Mouse (Mus musculus): Measurements from ENCODE around the gene Pttg1ip. TPM values are rescaled to one million over a fixed set of nuclear protein-coding genes. Genes with fewer than 3 reads are reported as not detected.
A peak's percentile ranks its signal among the peaks of the same experiment; 100 is the strongest.

Pttg1ip gene
- total RNA-seq (2021), result 10 to 100 TPM; 76.9 to 77.5 TPM
- long read RNA-seq, experiment 1, transcript Pttg1ip-201 (6 exons, 2,294 nt), result major isoform, 44 of 71 reads
- long read RNA-seq, experiment 1, partial matches to known transcripts, result 2 of 71 reads
- long read RNA-seq, experiment 1, other reads (novel, unspliced or antisense), result 24 of 71 reads
- long read RNA-seq, experiment 2, transcript Pttg1ip-201 (6 exons, 2,294 nt), result major isoform, 73 of 112 reads
- long read RNA-seq, experiment 2, partial matches to known transcripts, result 0 of 112 reads
- long read RNA-seq, experiment 2, other reads (novel, unspliced or antisense), result 35 of 112 reads

DNA sequence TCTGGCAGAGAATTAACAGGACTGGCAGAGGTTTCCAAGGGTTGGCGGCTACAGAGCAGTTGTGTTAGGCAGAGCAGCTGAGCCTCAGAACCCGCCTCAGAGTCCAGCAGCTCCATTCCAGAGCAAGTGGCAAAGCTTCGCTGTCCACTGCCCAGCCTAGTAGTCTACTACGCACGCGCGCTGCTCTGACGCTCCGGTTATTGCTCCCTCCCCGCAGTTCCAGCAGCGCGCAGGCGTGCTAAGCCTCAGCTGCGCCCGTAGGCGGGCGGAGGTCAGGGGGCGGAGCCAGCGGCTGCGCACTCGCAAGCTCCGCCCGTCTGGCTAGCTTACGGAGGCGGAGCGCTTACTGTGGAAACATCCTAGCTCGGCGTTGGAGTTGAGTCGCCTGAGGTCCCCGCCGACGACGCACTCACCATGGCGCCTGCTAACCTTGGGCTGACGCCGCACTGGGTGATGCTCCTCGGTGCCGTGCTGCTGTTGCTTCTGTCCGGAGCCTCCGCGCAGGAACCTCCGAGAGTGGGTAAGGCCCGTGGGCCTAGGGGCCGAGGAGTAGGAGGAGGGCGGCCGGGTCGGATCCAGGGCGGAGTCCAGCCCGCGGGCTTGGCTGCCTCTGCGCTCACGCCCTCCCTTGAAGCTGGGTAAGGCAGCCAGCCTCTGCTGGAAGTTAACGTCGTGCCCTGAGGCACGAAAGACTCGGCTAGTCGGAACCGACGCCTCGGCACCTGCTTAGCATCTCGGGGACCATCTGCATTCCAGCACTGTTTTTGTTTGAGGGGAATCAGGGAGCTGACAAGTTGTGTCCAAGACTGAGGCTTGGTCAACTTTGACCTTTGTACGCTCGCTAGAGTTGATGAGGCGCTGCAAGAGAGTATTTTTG lies at the start of gene Pttg1ip:
Pttg1ip (plus strand) TSS at position 313 of the 877 bp plus-strand sequence.
- Histone ChIP-seq H3K27ac (peak within 1 kb of the TSS; percentile 97), H3K4me3 (peak within 1 kb of the TSS; percentile 80)
- TF ChIP-seq CTCF (conservative IDR thresholded peaks at IDR 0.05), result no peak
- peak; percentile 94 to 95 for DNase-seq (ENCODE audit: low spot score in 2 of 2)

DNA sequence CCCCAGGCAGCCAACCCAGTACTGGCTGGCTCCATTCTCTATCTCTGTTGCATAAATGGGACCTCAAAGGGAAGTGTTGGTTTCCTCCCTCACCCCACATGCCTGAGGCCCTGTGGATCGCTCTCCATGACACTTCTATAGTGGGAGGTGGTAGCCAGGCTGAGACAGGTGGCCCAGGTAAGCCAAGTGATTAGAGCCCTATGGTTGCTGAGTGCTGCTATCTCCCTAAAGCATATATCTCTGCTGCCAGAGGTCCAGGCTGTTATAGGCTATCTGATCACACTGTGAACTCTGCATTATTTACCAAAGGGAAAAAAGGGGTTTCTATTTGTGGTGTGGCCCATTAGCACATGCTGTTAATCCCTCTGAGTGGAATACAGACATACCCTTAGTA lies 49.5 kb upstream of the Pttg1ip start:
- no peak overlapping the region for H3K4me3 ChIP-seq
- no peak for DNase-seq (ENCODE audit: low spot score in 2 of 2)
- H3K27ac ChIP-seq, result no peak overlapping the region
- TF ChIP-seq CTCF (conservative IDR thresholded peaks at IDR 0.05), result no peak

DNA sequence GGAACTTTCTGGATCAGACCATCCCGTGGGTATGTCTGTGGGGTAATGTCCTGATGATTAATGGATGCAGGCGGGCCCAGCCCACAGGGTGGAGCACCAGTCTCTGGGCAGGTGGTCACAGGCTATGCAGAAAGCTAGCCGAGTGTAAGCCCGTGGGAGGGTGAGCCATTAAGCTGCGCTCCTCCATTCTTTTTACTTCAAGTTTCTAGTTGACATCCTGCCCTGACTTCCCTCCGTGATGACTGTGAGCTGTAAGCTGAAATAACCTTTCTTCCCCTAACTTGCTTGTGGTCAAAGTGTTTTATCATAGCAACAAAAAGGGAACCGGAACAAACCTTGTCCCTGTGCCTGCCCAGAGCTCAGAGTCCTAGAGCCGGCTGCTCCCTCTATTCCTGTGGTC lies 44.8 kb upstream of the Pttg1ip start:
- DNase-seq (ENCODE audit: low spot score in 2 of 2), result no peak
- Histone ChIP-seq H3K27ac (no peak overlapping the region), H3K4me3 (no peak overlapping the region)
- no peak for TF ChIP-seq CTCF (conservative IDR thresholded peaks at IDR 0.05)

DNA sequence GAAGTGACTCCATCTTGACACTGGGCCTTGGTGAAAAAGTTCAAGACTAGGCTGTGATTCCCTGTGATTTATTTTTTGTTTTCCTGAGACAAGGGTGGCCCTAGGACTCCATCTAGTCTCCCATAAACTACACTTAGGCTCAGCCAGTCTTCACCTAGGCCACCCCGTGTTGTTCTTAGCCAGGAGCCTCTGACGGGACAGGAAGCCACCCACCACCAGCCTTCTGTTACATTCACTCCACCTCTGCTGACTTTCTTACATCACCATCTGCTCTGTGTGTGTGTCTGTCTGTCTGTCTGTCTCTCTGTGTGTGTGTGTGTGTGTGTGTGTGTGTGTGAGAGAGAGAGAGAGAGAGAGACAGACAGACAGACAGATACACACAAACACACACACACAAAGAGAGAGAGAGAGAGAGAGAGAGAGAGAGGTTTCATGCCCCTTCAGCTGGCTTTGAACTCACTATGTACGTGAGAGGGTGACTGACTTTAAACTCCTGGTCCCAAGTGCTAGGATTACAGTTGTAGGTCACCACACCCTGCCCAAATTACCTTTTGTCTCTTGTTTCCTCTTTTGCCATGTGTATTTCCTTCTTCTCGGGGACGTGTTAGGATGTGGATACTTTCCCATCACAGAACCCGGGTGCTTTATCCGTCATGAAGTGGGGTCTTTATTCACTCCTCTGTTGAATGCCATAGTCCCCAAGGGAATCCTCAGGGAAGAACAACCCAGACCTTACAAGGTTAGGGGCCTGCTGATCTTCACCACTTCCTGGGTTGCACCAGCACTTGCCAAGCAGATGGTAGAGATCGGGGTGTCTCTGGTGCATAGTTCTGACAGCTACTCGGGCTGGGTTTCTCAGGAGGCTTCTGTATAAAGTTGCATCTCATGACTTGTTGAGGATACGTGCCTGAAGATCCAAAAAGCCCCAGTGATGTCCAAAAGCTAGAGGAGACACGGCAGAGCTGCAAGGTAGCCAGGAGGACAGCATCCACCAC lies 44.0 kb upstream of the Pttg1ip start:
- H3K27ac ChIP-seq, result no peak overlapping the region
- H3K4me3 ChIP-seq, result no peak overlapping the region
- no peak for TF ChIP-seq CTCF (conservative IDR thresholded peaks at IDR 0.05)
- DNase-seq (ENCODE audit: low spot score in 2 of 2), result no peak

DNA sequence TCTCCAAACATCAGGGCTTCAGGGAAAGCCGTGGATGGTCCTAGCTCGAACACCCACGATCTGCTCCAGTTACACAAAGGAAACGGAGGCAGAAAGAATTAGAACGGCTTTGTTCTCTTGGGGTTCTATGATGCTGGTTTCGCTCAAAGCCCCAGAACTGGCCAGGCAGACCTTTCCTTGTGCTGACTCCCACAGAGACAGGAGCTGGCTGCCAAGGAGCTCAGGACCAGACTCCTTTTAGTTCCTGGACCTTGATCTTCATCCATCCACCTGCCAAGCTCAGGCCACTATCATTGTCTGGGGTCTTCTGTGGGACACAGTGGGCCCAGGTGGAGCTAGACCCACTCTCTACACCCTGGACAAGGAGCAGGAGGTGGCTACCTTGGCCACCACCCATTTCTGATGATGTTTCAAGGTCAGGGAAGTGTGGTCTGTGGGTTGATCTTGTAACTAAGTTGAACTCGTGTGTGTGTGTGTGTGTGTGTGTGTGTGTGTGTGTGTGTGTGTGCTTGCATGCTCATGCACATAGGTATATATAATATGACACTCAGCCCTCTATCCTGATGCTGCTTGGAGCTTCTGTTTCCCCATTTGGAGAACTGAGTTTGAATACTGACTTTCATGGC lies 42.1 kb upstream of the Pttg1ip start:
- Histone ChIP-seq H3K27ac (no peak overlapping the region), H3K4me3 (no peak overlapping the region)
- DNase-seq (ENCODE audit: low spot score in 2 of 2), result no peak
- TF ChIP-seq CTCF (conservative IDR thresholded peaks at IDR 0.05), result no peak

DNA sequence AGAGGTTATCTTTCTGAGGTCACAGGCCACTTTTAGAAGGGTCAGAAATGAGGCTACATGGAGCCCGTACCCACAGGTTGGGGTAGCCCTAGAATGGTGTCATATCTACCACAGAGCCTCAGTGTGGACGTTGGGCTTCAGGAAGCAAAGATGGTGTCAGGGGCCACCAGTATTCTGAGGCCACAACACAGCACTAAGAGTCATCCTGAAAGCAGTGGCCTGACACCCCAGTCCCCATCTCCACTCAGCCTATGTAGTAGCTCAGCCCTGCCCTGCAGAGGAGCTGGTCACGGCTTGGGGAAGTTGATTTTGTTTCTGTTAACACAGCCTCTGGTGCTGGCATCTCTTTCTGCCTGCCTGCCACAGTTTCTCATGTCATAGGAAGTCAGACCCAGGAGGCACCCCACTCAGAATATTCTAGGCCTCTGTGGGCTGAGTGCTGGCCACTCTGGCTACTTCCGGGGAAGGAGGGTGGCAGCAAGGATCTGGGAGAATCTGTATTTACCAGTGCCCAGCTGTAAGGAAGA lies 40.9 kb upstream of the Pttg1ip start:
- TF ChIP-seq CTCF (conservative IDR thresholded peaks at IDR 0.05), result no peak
- DNase-seq (ENCODE audit: low spot score in 2 of 2), result no peak
- Histone ChIP-seq H3K27ac (no peak overlapping the region), H3K4me3 (no peak overlapping the region)

DNA sequence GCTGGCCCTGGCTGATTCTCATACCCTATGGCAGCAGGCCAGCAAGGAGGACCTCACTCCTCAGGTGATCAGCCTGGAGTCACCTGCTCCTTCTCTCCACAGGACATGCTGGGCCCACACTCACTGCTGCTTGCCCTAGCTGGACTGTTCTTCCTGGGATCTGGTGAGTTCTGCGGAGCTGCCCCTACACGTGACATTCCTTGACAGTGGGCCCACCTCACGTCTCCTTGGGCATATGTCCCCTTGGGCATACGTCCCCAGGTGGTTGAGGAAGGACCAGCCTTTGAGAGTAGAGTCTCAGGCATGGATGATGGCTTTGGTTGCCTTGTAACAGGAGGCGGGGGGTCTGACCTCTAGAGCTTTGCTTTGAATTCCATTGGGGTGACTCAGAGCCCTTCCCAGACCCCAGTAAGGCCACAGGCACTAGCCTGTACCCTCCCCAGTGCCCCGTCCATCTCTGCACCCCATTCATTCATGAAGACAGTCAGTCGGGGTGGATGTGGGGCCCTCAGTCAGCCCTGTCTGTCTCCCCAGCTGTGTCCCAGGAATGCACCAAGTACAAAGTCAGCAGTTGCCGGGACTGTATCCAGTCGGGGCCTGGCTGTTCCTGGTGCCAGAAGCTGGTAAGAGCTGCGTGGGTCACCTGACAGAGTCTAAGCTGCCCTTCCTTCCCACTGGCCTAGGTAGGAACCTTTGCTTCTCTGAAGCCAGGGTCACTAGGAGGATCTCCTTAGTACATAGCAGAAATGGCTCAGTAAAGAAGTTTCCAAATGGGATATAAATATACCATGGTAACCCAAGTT lies 39.5 kb upstream of the Pttg1ip start:
- Histone ChIP-seq H3K4me3 (no peak overlapping the region), H3K27ac (no peak overlapping the region)
- TF ChIP-seq CTCF (conservative IDR thresholded peaks at IDR 0.05), result no peak
- DNase-seq (ENCODE audit: low spot score in 2 of 2), result no peak

DNA sequence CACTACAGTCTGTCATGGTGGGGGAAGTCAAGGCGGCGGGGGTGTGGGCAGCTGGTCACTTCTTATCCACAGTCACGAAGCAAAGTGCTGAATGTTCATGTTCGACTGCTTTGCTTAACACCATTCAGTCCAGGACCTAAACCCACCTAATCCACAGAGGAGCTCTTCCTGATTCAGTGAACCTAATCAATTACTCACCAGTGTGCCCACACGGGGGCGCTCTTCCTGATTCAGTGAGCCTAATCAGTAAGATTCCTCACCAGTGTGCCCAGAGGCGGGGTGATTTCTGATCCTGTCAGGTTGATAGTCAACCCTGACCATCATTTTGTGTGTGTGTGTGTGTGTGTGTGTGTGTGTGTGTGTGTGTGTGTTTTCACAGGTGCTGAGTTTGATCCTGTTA lies 38.3 kb upstream of the Pttg1ip start:
- no peak overlapping the region for H3K27ac ChIP-seq
- no peak overlapping the region for H3K4me3 ChIP-seq
- peak; percentile 73 for TF ChIP-seq CTCF (conservative IDR thresholded peaks at IDR 0.05)
- DNase-seq (ENCODE audit: low spot score in 2 of 2), result peak in 1 of 2 experiments; percentile 31

DNA sequence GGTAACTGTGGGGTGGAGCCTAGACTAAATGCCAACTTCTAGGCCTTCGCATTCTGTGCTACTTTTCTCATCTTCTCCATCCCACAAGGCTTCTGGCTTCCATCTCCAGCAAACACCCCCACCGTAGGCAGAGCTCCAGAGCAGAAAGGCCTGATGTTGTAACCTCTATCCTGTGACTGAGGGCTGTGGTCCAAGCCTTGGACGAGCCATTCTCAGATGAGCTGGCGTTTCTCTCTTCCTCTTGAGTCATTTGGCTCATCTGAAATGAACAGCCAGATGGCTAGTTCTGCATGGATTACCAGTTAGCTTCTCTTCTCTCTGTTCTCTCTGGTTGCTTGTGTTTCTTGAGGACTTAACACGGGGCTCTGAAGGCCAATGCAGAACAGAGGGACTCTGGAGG lies 36.6 kb upstream of the Pttg1ip start:
- no peak for TF ChIP-seq CTCF (conservative IDR thresholded peaks at IDR 0.05)
- Histone ChIP-seq H3K27ac (peak overlapping the region; percentile 64), H3K4me3 (no peak overlapping the region)
- DNase-seq (ENCODE audit: low spot score in 2 of 2), result peak; percentile 42 to 74

DNA sequence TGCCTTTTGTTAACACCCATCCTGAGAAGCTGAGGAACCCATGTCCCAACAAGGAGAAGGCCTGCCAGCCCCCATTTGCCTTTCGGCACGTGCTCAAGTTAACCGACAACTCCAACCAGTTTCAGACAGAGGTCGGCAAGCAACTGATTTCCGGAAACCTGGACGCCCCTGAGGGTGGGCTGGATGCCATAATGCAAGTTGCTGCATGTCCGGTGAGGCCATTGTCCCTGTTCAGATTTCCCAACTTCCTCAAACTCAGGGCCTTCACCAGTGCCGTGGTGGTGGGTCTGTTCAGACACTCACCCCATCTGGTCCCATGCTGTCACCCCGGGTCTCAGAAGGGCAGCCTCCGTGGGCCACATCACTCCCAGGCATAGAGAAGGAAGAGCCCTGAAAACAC lies 32.9 kb upstream of the Pttg1ip start:
- H3K27ac ChIP-seq, result no peak overlapping the region
- no peak for TF ChIP-seq CTCF (conservative IDR thresholded peaks at IDR 0.05)
- DNase-seq (ENCODE audit: low spot score in 2 of 2), result no peak
- no peak overlapping the region for H3K4me3 ChIP-seq

DNA sequence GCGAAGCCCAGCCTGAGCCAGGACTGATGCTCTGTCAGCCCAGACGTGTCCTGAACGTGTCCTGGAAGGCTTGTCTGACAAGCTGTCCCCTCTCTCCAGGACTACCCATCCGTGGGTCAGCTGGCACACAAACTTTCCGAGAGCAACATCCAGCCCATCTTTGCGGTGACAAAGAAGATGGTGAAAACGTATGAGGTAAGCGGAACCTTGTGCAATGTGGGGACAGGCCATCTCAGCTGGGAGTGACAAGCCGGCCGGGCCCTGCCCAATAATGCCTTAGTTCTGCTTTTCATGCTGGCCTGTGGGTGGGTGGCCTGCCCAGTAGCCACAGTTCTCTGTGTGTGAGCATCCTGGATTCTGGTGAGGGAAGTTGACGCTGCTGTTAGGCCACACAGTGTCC lies 30.6 kb upstream of the Pttg1ip start:
- DNase-seq (ENCODE audit: low spot score in 2 of 2), result no peak
- Histone ChIP-seq H3K4me3 (no peak overlapping the region), H3K27ac (no peak overlapping the region)
- no peak for TF ChIP-seq CTCF (conservative IDR thresholded peaks at IDR 0.05)

Data from layer of hippocampus, adult 2 months (tissue).